Mouse (Mus musculus) thymus, adult 2 months (tissue): Measurements from ENCODE around the gene Padi6.

Source experiments
- CTCF ChIP-seq: fragments of 200-500 bp; IDR thresholded peaks from 2 replicates; pipeline ENCODE4 v1.5.1; 2012; ENCODE audit warnings: mild to moderate bottlenecking, control low read depth, low read length, moderate library complexity, borderline replicate concordance; ENCODE audit not compliant: control insufficient read depth, poor library complexity, insufficient read depth; ENCODE audit errors: extremely low read depth
- POLR2A ChIP-seq: fragments of 200-500 bp; IDR thresholded peaks from 2 replicates; pipeline ENCODE4 v1.6.1; 2012; ENCODE audit warnings: mild to moderate bottlenecking, low read length, control low read depth, moderate library complexity; ENCODE audit not compliant: control insufficient read depth, poor library complexity, insufficient read depth; ENCODE audit errors: extremely low read depth

- no peak for TF ChIP-seq POLR2A
- TF ChIP-seq CTCF: no peak
These were observed 25.4 kb downstream of the Padi6 start for GRCm38 (mm10) chr4:140716994-140717393.
